Mouse (Mus musculus): Measurements from ENCODE around the gene Krt14. TPM values are rescaled to one million over a fixed set of nuclear protein-coding genes. Genes with fewer than 3 reads are reported as not detected.
A peak's percentile ranks its signal among the peaks of the same experiment; 100 is the strongest.
"Not testable (repeated sequence)": the region's sequence is repeated elsewhere in the genome, so short reads cannot be mapped to it uniquely, and the experiment has no call there.

Gene Krt14
- total RNA-seq (2021), result not detected

GRCm38 (mm10) chr11:100207498-100207897, at the start of gene Krt14:
TSS of gene Krt14 (minus strand) at chr11:100207548.
- DNase-seq, result no peak

GRCm38 (mm10) chr11:100255514-100255913, 48.2 kb upstream of the Krt14 start:
- no peak for DNase-seq

GRCm38 (mm10) chr11:100254360-100255090, 47.2 kb upstream of the Krt14 start:
- DNase-seq, result no peak

GRCm38 (mm10) chr11:100248852-100249465, 41.6 kb upstream of the Krt14 start, which contains the start of gene Krt16:
TSS of gene Krt16 (minus strand) at chr11:100248902.
- DNase-seq, result no peak

- DNase-seq, result not testable (repeated sequence)
Measured at GRCm38 (mm10) chr11:100246471-100246870, 39.1 kb upstream of the Krt14 start.

- not testable (repeated sequence) for DNase-seq
Measured at GRCm38 (mm10) chr11:100240272-100240671, 32.9 kb upstream of the Krt14 start.

GRCm38 (mm10) chr11:100221741-100222140, 14.4 kb upstream of the Krt14 start:
- DNase-seq, result no peak

GRCm38 (mm10) chr11:100219304-100219703, 12.0 kb upstream of the Krt14 start:
- no peak for DNase-seq

GRCm38 (mm10) chr11:100208542-100208941, 1.2 kb upstream of the Krt14 start:
- DNase-seq, result no peak

- DNase-seq, result no peak
Measured at GRCm38 (mm10) chr11:100203448-100203847, 3.9 kb downstream of the Krt14 start.

- DNase-seq, result no peak
Measured at GRCm38 (mm10) chr11:100202906-100203305, 4.4 kb downstream of the Krt14 start.

GRCm38 (mm10) chr11:100200104-100200820, 7.1 kb downstream of the Krt14 start:
- peak; percentile 31 to 32 for DNase-seq

- no peak for DNase-seq
Measured at GRCm38 (mm10) chr11:100198666-100199065, 8.7 kb downstream of the Krt14 start.

GRCm38 (mm10) chr11:100192992-100193391, 14.4 kb downstream of the Krt14 start, which contains the start of gene Krt9:
TSS of gene Krt9 (minus strand) at chr11:100193246.
- DNase-seq, result peak in 1 of 2 experiments; percentile 27

GRCm38 (mm10) chr11:100191820-100192219, 15.5 kb downstream of the Krt14 start:
- DNase-seq, result no peak

- DNase-seq, result no peak
Measured at GRCm38 (mm10) chr11:100186736-100187135, 20.6 kb downstream of the Krt14 start.

GRCm38 (mm10) chr11:100181725-100182124, 25.6 kb downstream of the Krt14 start:
- no peak for DNase-seq

- DNase-seq, result no peak
Measured at GRCm38 (mm10) chr11:100179260-100179659, 28.1 kb downstream of the Krt14 start.

GRCm38 (mm10) chr11:100178307-100178706, 29.0 kb downstream of the Krt14 start:
- no peak for DNase-seq

- no peak for DNase-seq
Measured at GRCm38 (mm10) chr11:100176791-100177190, 30.6 kb downstream of the Krt14 start.

- peak; percentile 58 to 64 for DNase-seq
Measured at GRCm38 (mm10) chr11:100168765-100169762, 38.3 kb downstream of the Krt14 start.

GRCm38 (mm10) chr11:100168071-100168470, 39.3 kb downstream of the Krt14 start:
- DNase-seq, result no peak

Measured in layer of hippocampus, postnatal 36 days (tissue).